ENCODE assay signal across 22 mouse cellular contexts in genomic region chr13:64403519-64403918, GRCm38 (mm10).
"Had no signal": no experiment of that assay in that cellular context is flagged by ENCODE, and none has a peak within 500 bp of the region (broad histone marks: within the 10 kb centered on the region; RNA-seq: fewer than 3 reads in every experiment).

No protein-coding gene starts in this region.

- DNase-seq: gastrocnemius, postnatal 10 days; gastrocnemius, postnatal 25 days; heart, postnatal 36 days; kidney, adult 11 months; kidney, adult 2 months; kidney, adult 9 months; kidney, postnatal 14 days; kidney, postnatal 36 days; layer of hippocampus, adult 9-11 months; layer of hippocampus, postnatal 36 days; left cerebral cortex, postnatal 4 days had no signal

- H3K4me3 ChIP-seq: heart, embryonic 13.5 days; heart, embryonic 15.5 days; hindbrain, embryonic 13.5 days; hindbrain, embryonic 15.5 days; kidney, embryonic 15.5 days; limb, embryonic 13.5 days; limb, embryonic 15.5 days; liver, embryonic 12.5 days had no signal

- H3K36me3 ChIP-seq: heart, embryonic 13.5 days; heart, embryonic 15.5 days; hindbrain, embryonic 13.5 days; hindbrain, embryonic 15.5 days; kidney, embryonic 15.5 days; limb, embryonic 13.5 days; limb, embryonic 15.5 days; liver, embryonic 12.5 days had no signal

- H3K9me3 ChIP-seq: heart, embryonic 13.5 days; heart, embryonic 15.5 days; hindbrain, embryonic 13.5 days; hindbrain, embryonic 15.5 days; kidney, embryonic 15.5 days; limb, embryonic 13.5 days; limb, embryonic 15.5 days; liver, embryonic 12.5 days had no signal

- H3K27me3 ChIP-seq: heart, embryonic 13.5 days; heart, embryonic 15.5 days; hindbrain, embryonic 13.5 days; hindbrain, embryonic 15.5 days; kidney, embryonic 15.5 days; limb, embryonic 13.5 days; limb, embryonic 15.5 days; liver, embryonic 12.5 days had no signal

- H3K27ac ChIP-seq: hindbrain, embryonic 13.5 days; hindbrain, embryonic 15.5 days; hindbrain, postnatal 0 days; kidney, embryonic 15.5 days; kidney, postnatal 0 days; limb, embryonic 13.5 days; limb, embryonic 15.5 days; liver, embryonic 14.5 days had no signal

- H3K9ac ChIP-seq: heart, embryonic 13.5 days; heart, embryonic 15.5 days; hindbrain, embryonic 13.5 days; hindbrain, embryonic 15.5 days; kidney, embryonic 15.5 days; limb, embryonic 13.5 days; limb, embryonic 15.5 days; liver, embryonic 12.5 days; liver, embryonic 14.5 days had no signal

- H3K4me1 ChIP-seq: hindbrain, embryonic 13.5 days; hindbrain, embryonic 15.5 days had no signal
